Mouse (Mus musculus) kidney, adult 9 months (tissue): ENCODE data around the gene Rtca.

Experiments used
- DNase-seq: peaks from one replicate; pipeline ENCODE4 v3.0.0; 2022

Gene Rtca

DNA sequence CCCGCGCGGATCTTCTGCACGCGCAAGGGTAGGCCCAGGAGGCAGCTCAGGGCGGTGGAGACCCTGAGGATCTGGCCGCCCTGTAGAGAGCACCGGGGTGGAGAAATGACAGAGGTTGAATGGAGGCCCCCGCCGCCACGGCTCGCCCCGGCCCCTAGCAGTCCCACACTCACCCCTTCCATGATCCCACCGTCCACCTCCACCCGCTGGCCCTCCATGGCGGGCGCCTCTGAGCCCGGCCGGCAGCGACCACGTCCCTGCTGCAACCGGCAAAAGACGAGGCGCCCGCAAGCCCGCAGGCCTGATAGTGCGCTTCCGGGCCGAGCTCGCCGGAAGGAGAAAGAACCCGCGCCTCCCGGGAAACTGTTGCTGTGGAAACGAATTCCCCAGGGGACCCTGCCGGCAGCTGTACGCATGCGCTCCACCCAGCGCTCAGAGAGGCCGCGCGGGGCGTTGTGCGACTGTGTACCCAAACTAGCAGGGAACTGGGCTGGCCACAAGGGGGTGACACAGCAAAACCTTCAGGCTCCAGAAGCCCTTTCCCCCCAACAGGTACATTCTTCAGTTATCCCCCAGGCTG, at the start of gene Rtca:
Gene Rtca (minus strand): TSS at position 437 of the 580 bp plus-strand sequence.
- peak; percentile 98 for DNase-seq

DNA sequence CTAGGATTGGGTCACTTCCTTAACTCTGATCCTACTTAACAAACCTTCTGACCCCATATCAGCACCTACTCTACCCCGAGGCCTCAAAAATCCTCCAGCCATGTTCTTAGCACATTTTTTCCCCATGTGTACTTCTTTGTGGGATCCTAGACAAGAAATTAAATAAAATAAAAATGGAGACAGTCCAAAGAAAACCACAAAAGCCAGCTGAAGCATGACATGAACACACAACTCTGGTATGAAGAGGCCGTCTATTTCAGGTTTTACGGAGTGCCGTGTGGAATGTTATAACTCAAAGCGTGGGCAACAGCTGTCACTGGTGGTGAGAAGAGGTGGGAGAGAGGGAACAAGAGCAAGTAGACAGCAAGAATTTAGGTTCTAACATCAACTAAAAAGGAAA, 43.4 kb upstream of the Rtca start:
- DNase-seq = no peak

DNA sequence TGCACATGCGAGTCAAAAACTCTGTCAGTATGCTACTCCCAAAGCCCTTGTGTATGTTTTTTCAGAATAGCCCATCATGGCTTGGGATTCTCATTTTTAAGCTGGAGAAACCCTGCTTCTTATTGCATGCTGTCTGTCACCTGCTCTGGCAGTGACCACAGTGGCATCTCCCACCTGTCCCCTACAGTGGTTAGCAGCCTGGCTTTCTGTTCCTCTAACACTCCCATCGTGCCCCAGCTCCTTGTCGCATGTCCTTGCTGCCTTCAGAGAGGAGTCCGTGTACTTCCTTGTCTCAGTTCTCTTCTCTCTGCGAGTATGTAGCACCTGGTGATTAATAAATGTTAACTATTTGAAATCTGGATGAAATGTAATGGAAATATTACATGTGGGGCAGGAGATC, 39.4 kb upstream of the Rtca start:
- no peak for DNase-seq

DNA sequence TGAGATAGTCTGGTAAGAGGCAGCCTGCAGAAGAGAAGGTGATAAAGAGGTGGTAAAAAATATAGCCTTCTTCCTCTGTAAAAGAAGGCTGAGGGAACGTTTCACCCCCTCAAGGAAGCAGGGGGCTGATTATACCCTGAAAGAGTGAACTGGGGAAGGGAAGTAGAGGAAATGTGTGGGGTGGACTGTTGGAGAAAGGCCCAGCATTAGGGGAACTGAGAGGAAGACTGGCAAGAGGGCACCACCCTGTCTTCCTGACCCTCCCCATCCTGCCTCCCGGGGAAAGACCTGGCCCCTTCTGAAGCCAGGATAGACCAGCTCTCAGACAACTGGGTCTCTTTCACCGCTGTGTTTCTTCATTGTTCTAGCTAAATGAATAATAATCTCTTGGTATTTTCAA, 34.5 kb upstream of the Rtca start:
- DNase-seq = no peak

DNA sequence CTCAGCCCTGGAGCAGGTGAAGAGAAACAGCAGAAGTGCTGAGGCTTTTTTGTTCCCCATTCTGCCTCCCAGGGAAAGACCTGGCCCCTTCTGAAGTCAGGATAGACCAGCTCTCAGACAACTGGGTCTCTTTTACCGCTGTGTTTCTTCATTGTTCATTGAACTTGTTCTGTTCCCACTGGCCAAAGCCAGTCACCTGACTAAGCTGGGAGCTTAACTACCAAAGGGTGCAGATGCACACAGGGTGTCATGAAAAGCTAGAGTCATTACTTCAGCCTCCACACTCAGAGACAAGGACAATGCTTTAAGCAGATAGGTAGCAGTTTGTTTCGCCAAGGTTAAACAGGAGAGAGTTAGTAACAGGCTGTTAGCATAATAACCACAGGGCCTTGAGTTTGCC, 34.1 kb upstream of the Rtca start:
- DNase-seq = no peak

DNA sequence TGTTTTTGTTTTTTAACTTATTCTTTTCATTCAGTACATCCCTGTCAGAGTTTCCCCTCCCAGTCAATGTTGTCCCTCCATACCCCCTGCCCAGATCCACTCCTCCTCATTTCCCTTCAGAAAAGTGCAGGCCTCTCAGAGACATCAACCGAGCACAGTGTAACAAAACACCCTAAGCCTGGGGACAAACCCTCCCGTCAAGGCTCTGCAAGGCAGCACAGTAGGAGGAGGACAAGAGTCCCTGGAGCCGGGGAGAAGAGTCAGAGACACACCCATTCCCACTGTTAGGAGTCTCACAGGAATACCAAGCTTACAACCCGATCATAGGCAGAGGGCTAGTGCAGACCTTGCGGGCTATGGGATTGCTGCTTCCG, 29.2 kb upstream of the Rtca start:
- no peak for DNase-seq

DNA sequence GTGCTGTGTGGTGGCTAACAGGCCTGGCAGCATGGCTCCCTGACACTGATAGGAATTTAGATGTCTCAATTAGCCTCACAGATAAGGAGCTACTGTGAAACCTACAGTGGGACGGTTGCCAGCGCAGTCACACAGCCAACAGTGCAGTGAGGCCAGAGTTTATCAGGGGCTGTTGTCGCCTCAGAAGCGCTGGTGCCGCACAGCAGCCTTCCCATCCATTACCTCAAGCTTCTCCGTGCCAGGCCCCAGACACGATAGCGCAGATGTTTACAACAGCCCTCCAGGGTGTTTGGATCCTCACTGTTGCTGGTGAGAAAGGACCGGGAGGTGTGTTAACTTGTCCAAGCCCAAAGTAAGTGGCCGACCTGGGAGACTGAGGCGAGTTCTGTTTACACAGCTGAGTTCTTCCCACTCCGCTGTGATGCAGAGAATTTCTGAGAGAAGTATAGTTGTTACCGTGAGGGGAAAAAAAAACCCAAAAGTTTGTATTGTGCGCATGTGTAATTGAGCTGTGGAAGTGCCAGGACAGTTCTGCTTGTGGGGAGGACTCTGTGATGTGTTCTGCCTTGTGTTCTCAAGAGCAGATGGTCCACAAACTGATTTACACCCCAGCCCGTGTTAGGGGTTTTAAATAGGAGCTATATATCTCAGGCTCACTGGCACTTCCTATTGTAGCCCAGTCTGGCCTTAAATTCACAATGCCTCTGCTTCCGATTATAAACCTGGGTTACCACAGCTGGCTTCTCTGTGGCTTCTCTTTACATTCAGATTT, 28.6 kb upstream of the Rtca start:
- DNase-seq = no peak

DNA sequence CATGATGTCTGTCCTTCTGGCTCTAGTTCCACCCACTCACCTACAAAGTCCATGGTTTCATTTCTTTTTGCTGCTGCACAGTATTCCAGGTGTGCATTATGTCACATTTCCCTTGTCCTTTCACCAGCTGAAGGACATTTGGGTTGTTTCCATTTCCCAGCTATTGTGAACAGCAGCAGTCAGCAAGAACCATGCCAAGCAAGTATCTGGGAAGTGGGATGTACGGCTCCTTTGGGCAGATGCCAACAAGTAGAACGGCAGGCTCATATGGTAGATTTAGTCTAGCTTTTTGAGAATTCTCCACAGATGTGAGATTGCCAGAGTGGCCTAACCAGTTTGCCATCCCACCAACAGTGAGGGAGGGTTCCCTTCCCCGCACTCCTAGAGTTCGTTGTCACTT, 22.8 kb upstream of the Rtca start:
- peak; percentile 9 for DNase-seq

DNA sequence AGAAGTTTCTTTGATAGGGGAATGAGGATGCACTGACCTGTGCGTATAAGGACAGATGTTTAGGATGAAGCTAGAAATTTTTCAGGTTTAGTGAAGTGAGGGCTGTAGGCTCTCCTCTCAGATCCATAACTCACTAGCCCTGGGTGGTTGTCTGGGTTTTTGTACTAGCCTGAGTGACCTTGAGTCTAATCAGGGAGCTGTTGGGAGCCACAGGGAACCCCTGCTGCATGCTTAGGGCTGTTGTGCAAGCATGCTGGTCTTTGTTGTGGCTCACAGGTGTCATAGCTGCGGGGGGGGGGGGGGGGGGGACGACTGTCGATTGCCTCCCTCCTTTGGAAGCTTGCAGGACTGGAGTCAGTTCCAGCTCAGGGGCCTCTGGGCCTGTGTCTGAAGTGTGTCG, 21.7 kb upstream of the Rtca start:
- DNase-seq = no peak

DNA sequence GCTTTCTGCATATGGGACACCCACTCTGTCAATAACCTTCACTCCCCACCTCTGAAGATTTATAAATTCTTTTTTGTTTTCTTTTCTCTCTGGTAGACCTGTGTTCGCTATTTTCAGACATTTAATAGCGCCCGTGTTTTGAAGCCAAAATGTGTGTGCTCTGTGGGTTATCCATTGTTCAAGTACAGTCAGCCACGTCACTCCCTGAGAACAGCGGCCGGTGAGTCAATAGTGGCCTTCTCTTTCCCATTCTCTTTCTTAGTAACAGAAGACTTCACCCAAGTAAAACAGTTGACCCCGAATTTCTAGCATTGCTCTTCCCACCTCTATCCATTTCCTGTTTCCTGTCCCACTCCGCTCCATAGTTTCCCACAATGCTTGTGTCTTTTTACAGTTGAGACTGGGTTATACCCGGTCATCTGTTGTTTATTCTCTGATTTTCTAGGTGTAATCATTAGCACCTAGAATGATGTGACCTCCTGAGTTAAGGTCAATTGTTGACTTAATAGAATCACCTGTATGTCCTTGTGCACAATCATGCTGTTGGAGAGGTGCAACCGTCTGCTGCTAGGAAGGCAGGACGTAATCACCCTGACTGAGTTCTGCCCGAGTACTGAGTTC, 12.2 kb upstream of the Rtca start:
- DNase-seq = no peak

DNA sequence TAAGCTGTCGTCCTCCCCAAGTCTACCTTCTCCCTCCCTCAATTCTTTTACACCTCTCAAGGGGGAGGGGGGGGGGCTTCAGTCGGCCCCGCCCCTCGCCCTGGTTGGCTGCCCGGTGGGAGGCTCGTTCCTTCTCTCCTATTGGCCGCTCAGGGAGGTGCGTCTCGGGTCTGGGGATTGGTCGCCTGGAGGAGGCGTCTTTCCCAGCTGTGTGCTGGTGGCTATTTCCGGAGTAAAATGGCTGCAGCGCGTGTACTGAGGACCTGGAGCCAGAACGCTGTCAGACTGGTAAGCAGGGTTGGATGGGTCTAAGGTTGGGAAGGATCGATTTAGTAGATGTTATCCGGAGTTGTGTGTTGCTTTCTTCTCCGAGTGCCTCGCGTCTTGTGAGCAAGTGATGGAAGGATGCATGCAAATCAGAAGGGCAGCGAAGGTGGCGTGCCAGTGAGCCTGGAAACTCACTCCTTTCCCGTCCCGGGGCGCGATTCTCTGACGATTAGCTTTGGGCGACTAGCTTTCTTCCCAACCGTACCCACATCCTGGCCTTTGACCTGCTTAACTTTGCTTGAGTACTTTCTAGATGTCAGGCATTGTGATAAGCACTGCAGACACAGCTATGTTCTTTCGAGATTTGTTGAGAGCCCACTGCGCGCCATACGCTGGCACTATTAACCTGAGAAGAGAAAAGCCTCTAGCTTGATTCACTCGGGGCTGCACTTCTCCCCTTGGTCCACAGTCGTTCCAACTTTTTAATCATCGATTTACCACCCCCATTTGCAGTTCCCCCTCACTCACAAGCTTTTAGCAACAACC, 5.1 kb upstream of the Rtca start, which contains the start of gene Dbt:
Gene Dbt (plus strand): TSS at position 167 of the 813 bp plus-strand sequence.
- peak; percentile 91 for DNase-seq

DNA sequence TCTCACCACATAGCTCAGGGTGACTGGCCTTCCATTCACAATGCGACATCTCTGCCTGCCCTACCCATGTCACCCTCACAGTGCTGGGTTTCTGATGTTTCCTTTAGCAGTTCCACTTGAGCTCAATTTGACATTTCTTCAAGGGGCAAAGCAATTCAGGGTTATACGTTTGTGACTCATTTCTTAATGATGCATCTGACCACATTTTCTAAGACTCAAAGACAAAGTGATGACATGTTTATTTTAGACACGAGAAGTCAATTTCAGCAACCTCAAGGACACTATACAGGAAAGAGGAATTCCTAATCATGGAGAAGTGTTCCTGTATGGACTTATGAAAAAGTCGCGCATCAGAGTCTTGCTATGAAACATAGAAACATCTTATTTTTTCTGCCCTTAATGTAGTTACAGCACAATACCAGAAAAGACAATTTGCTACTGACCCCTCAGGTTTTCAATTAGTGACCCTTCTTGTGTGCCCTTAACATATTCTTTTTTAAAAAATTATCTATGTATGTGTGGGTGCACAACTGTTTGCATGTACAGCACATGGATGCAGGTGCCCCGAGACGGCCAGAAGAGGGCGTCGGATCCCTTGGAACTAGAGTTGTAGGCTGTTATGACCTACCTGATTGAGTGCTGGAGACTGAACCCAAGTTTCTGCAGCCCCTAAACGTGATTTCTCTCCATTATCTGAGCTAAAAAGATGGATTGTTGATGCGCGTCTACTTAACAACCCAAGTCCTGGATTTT, 4.3 kb upstream of the Rtca start:
- peak; percentile 74 for DNase-seq

DNA sequence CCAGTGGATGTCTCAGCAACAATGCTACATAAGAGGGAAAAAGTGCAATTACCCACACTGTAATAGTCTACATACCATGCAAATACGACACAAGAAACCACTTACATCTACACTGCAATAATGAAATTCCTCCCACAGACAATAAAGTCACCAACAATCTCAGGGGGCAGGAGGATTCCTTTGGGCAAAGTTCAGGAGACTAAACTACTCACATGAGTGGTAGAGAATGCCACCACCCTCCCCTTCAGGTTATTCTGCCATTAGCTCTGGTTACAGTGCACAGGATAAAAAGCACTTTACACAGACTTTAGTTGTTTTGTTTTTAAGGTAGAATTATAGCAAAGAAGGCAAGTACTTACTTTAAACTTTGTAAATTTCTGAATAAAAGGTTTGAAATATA, 12.3 kb downstream of the Rtca start:
- DNase-seq = peak; percentile 58

DNA sequence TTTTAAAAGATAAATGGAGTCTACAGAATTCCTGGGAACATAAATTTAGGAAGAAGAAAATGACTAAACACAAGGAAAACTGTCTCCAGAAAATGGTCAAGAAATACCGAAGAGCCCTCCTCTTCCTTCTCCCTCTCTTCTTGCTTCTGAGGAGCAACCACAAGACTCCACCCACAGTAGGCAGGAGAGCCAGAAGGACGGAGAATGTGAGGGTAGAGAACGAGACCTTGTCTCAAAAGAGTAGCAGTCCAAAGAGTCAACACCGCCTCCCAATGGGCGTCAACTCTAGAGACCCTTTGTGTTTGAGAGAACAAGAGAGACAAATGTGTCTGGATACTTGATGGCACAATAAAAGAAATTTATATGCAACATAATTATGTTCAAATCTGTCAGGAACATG, 14.3 kb downstream of the Rtca start:
- DNase-seq = no peak

DNA sequence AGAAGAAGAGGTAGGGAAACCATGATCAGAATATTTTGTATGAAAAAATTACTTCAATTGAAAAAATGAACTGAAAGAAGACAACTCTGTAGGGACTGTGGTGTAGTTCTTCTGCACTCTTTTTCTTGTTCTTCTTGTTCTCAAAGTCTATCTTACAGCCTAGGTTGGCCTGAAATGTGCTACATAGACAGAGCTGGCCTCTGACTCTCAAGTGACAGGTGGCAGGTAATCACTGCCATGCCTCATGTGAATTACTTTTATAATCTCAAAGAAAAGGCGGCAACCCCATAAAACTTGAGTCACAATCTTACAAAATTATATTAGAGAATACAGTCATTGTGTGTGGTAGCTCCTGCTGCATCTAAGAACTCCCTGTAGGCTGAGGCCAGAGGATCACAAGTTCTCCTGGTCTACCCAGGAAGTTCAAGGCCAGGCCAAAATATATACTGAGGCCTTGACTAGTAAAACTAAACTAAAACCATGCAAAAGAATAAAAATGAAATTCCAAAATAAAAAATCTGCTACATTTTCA, 16.0 kb downstream of the Rtca start:
- no peak for DNase-seq

DNA sequence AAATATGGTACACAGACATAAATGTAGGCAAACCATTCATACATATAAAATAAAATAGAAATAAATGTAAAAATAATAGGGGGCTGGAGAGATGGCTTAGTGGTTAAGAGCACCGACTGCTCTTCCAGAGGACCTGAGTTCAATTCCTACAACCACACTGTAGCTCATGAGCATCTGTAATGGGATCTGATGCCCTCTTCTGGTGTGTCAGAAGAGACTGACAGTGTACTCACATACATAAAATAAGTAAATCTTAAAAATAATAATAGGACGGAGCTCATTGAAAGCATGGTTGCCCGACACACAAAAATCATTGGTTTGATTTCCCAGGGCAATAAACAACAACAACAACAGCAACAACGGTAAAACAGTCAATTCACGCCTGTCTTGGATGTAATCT, 17.1 kb downstream of the Rtca start:
- no peak for DNase-seq

DNA sequence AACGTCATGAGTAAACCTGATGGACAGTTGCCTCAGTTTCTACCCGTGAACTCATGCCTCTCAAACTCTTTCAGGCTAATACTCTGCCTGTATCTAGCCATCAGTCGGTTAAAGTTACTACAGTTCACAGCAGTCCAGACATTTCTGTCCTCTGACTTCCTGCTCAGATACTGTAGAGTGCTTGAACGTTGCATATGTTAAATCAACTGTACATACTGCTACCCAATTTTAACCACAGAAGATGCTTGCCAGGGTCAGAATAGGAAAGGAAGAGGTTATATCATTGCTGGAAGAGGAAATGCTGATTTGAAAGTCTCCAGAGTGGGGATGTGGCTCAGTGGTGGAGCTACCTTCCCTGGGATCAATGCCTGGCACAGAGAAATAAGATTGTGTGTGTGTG, 24.7 kb downstream of the Rtca start:
- no peak for DNase-seq

DNA sequence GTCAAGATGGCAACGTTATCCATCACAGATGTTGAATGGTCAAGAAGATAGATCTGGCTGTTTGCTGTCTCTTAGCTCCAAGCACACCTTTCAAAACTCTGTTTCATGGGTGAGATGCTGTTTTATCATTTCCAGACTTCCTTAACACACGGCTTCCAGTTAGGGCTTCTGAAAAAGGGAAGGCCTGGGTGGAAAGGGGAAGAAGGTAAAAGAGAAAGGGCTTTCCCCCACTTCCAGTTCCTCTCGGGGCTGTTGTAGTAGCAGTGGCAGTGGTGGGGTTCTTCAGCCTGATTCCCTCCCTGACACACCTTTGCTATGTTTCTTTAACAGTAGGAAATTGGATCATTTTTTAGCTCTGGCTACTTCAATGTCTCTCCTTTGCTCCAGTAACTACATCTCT, 25.3 kb downstream of the Rtca start:
- DNase-seq = no peak

DNA sequence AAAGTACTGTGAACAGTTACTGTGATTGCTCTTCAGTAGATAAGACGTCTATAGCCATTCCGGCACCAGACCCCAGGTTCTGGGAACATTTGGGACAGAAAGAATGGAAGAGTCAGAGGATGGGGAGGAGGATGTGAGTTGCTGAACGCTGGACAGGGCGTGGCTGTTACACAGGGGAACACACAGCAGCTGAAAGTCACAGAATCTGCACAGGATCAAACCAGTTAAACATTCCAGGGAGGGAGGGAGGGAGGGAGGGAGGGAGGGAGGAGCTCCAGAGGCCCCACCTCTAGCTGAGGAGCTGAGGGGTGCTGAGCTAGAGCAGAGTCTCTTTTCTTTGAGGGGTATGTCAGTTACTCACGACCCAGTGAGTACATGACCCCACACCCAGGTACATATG, 27.1 kb downstream of the Rtca start:
- no peak for DNase-seq

DNA sequence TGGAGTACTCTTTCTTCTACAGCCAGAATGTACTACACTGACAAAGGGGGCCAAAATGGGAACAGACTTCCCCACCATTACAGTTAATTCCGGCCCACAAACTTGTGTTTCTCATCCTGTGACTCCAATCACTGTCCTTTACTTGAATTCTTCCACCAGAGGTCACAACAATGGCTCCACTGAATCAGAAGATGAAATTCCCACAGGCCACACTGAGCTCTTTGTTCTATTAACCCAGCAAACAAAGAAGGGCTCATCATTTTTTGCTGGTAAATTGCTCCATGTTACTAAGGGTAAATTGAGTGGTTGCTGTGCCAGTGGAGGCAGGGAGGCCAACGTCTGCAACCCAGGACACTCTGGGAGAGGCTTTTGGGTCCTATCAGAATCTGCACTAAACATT, 27.9 kb downstream of the Rtca start:
- DNase-seq = no peak

DNA sequence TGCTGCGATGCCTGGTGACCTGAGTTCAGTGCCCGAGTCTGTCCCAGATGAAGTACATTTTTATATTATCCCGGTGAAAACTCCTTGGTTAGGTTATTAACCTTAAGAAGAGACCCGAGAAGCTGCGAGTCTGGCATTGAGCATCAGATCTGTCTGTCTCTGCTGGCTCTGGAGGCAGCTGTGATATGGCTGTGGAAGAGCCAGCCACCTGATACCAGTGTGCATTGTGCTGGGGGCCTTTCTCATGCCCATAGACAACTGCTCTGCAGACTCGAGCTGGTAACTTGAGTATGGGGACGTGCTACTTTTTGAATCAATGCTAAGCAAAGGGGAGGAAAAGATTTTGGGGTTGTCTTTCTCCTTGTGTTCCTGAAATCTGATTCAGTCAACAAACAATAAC, 30.7 kb downstream of the Rtca start:
- no peak for DNase-seq

DNA sequence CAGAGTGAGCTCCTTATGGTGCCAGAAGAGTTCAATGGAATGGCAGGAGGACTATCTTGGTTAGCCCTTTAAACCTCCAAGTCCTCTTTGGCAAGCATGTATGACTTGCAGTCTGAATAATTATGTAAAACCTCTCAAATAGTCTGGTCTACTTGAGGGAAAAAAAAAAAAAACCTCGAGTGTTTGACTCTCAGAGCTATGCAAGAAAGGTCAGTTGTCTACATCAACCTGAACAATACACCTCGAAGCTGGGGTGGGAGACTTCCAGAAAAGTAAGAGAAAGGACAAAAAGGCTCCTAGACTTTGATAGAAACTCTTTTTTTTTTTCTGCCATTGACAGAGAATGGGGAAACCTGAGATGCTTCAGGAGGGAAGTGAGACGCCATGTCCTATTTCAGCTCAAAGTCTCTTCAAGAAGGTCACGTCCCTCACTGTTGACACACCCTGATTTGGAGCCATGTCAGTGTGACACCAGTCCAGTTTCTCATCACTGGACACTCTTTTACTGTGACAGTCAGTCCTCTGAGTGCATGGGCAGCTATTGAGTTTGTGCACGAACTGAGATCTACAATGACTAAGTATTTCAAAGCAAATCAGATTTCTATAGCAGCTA, 31.2 kb downstream of the Rtca start:
- no peak for DNase-seq
